18 mouse cellular contexts compared by ENCODE assay signal in the genomic region with DNA sequence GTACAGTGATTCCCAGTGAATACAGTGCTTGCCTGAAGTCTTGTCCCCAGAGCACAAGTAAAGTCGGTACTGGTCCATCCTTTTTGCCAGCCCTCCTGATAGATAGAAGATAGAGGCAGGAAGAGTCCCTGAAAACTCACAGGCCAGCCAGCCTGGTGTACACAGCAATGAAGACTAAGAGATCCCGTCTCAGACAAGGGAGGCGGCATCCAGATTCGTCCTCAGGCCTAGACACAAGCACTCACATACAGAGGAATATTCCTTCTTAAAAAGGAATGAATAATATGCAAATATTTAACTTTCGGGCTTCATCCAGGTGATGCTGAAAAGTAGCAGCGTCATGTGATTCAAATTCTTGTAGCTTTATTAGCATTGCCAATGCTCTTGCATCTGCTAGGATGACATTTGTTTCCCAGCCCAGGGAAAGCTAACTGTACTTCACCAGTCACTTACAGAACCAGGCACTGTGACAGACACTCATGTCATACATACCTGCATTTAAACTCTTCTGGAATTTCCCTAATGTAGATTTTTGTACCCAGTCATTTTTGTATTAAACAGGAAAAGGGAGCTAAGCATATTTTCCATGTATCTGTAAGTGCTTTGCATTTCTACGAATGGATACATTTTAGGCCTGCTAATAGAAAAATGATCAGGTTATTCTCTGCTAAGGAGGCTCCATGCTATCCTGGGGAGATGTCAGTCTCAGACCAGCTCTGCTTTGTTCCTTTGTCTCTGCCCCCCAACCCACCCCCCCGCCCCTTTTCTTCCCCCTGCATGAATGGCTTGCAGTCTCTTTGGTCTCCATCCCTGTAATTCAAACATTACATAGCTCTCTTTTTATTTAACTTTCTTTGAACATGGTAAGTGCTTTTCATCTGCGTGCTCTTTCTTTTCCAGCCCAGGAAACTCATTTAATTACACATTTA.
DNase-seq lines count a peak whose midpoint lies in the region; ATAC-seq and TF ChIP-seq lines count a peak whose summit lies in the region.
"Had no signal": no experiment of that assay in that cellular context is flagged by ENCODE, and none has a peak within 500 bp of the region (broad histone marks: within the 10 kb centered on the region; RNA-seq: fewer than 3 reads in every experiment).

No protein-coding gene starts in this region.

- no peak overlapping the region for H3K9ac ChIP-seq in lung, postnatal 0 days (replicated peaks; ENCODE audit: low read depth)
- no peak overlapping the region for H3K9ac ChIP-seq in forebrain, embryonic 12.5 days
- no peak overlapping the region for H3K9ac ChIP-seq in forebrain, postnatal 0 days
- H3K9ac ChIP-seq in midbrain, embryonic 16.5 days (ENCODE audit: low read depth, low read length), result no peak overlapping the region
- H3K9ac ChIP-seq: embryonic facial prominence, embryonic 12.5 days had no signal

- DNase-seq in lung, postnatal 0 days (ENCODE audit: low spot score), result peak; percentile 6
- DNase-seq in lung, postnatal 36 days, result no peak
- DNase-seq in forebrain, postnatal 0 days, result peak; percentile 3
- no peak for DNase-seq in spleen, adult 18-20 months
- DNase-seq in B cell, adult 2 months, result no peak
- DNase-seq: adrenal gland, postnatal 25 days; cerebellum, adult 11-12 months; cerebellum, postnatal 25 days; kidney, postnatal 25 days; liver had no signal

- no peaks in the 10 kb centered on the region for H3K27me3 ChIP-seq in lung, postnatal 0 days (replicated peaks; ENCODE audit: insufficient read depth, low read length)
- H3K27me3 ChIP-seq in forebrain, embryonic 12.5 days, result no peaks in the 10 kb centered on the region
- H3K27me3 ChIP-seq in forebrain, postnatal 0 days (ENCODE audit: insufficient read depth, low read length), result no peaks in the 10 kb centered on the region
- no peaks in the 10 kb centered on the region for H3K27me3 ChIP-seq in midbrain, embryonic 16.5 days (ENCODE audit: control insufficient read depth, insufficient read depth, low read depth, low read length)
- H3K27me3 ChIP-seq: embryonic facial prominence, embryonic 12.5 days had no signal

- no peaks in the 10 kb centered on the region for H3K36me3 ChIP-seq in lung, postnatal 0 days (ENCODE audit: insufficient read depth, low read length)
- H3K36me3 ChIP-seq in forebrain, embryonic 12.5 days (replicated peaks), result no peaks in the 10 kb centered on the region
- H3K36me3 ChIP-seq in forebrain, postnatal 0 days (ENCODE audit: insufficient read depth), result no peaks in the 10 kb centered on the region
- H3K36me3 ChIP-seq in midbrain, embryonic 16.5 days (ENCODE audit: control insufficient read depth, insufficient read depth, low read length), result no peaks in the 10 kb centered on the region
- H3K36me3 ChIP-seq: embryonic facial prominence, embryonic 12.5 days; heart, embryonic 10.5 days; limb, embryonic 10.5 days had no signal

- no peak overlapping the region for H3K4me2 ChIP-seq in lung, postnatal 0 days (replicated peaks; ENCODE audit: low read depth, low read length)
- H3K4me2 ChIP-seq in forebrain, embryonic 12.5 days, result no peak overlapping the region
- H3K4me2 ChIP-seq in forebrain, postnatal 0 days (ENCODE audit: low read depth), result no peak overlapping the region
- no peak overlapping the region for H3K4me2 ChIP-seq in midbrain, embryonic 16.5 days (ENCODE audit: low read length)
- H3K4me2 ChIP-seq: embryonic facial prominence, embryonic 12.5 days had no signal

- H3K4me1 ChIP-seq in lung, postnatal 0 days (ENCODE audit: insufficient read depth, low read depth, low read length), result no peaks in the 10 kb centered on the region
- peaks cover 9% of the 10 kb centered on the region for H3K4me1 ChIP-seq in forebrain, embryonic 12.5 days
- H3K4me1 ChIP-seq in forebrain, postnatal 0 days (ENCODE audit: insufficient read depth), result no peaks in the 10 kb centered on the region
- no peaks in the 10 kb centered on the region for H3K4me1 ChIP-seq in midbrain, embryonic 16.5 days (ENCODE audit: control insufficient read depth, insufficient read depth, low read length)
- H3K4me1 ChIP-seq: embryonic facial prominence, embryonic 12.5 days; heart, embryonic 10.5 days; limb, embryonic 10.5 days had no signal

- no peaks in the 10 kb centered on the region for H3K9me3 ChIP-seq in lung, postnatal 0 days (ENCODE audit: low read length)
- no peaks in the 10 kb centered on the region for H3K9me3 ChIP-seq in forebrain, embryonic 12.5 days
- no peaks in the 10 kb centered on the region for H3K9me3 ChIP-seq in forebrain, postnatal 0 days (ENCODE audit: low read length)
- no peaks in the 10 kb centered on the region for H3K9me3 ChIP-seq in midbrain, embryonic 16.5 days (replicated peaks; ENCODE audit: control insufficient read depth, low read length, poor library complexity, severe bottlenecking)
- H3K9me3 ChIP-seq: embryonic facial prominence, embryonic 12.5 days; heart, embryonic 10.5 days; limb, embryonic 10.5 days had no signal

- no peak for TF ChIP-seq EP300 in lung, postnatal 0 days (IDR thresholded peaks at IDR 0.05)

- WGBS in lung, postnatal 0 days, result 51% methylated on average over 9 of the region's 9 CpGs
- WGBS in forebrain, embryonic 12.5 days, result 54% methylated on average over 9 of the region's 9 CpGs
- 50% methylated on average over 9 of the region's 9 CpGs for WGBS in forebrain, postnatal 0 days
- WGBS in midbrain, embryonic 16.5 days, result 46% methylated on average over 9 of the region's 9 CpGs

- no peak overlapping the region for H3K27ac ChIP-seq in lung, postnatal 0 days (ENCODE audit: low read length)
- H3K27ac ChIP-seq in forebrain, embryonic 12.5 days, result no peak overlapping the region
- no peak overlapping the region for H3K27ac ChIP-seq in forebrain, postnatal 0 days (ENCODE audit: low read depth, low read length)
- H3K27ac ChIP-seq in midbrain, embryonic 16.5 days (ENCODE audit: low read length), result no peak overlapping the region
- H3K27ac ChIP-seq: embryonic facial prominence, embryonic 12.5 days; heart, embryonic 10.5 days; hindbrain, postnatal 0 days; layer of hippocampus, adult 2 months; limb, embryonic 10.5 days had no signal

- no peak for ATAC-seq in lung, postnatal 0 days
- ATAC-seq in forebrain, embryonic 12.5 days (ENCODE audit: low FRiP score), result peak; percentile 76
- ATAC-seq in forebrain, postnatal 0 days, result no peak
- ATAC-seq in midbrain, embryonic 16.5 days, result peak; percentile 48; the same call in 1 of the 2 replicates
- ATAC-seq: hindbrain, postnatal 0 days; intestine, postnatal 0 days had no signal

- no peak overlapping the region for H3K4me3 ChIP-seq in lung, postnatal 0 days (ENCODE audit: low read depth, low read length)
- no peak overlapping the region for H3K4me3 ChIP-seq in forebrain, embryonic 12.5 days (replicated peaks)
- H3K4me3 ChIP-seq in forebrain, postnatal 0 days (ENCODE audit: low read depth, low read length), result no peak overlapping the region
- no peak overlapping the region for H3K4me3 ChIP-seq in midbrain, embryonic 16.5 days (ENCODE audit: low read depth, low read length)
- H3K4me3 ChIP-seq: embryonic facial prominence, embryonic 12.5 days; heart, embryonic 10.5 days; layer of hippocampus, adult 2 months; limb, embryonic 10.5 days had no signal

- TF ChIP-seq CTCF in lung, postnatal 0 days (IDR thresholded peaks at IDR 0.05), result no peak
- TF ChIP-seq CTCF in forebrain, postnatal 0 days (IDR thresholded peaks at IDR 0.05; ENCODE audit: low read depth), result no peak

Comparison
In these comparisons a context has a peak if more than half of its experiments do, and no peak if none do; other contexts are left out.
1. ATAC-seq: peak in forebrain, embryonic 12.5 days (single experiment) and midbrain, embryonic 16.5 days (single experiment); none in lung, postnatal 0 days (single experiment) and forebrain, postnatal 0 days (single experiment).
2. DNase-seq: peak in lung, postnatal 0 days (single experiment) and forebrain, postnatal 0 days (single experiment); none in lung, postnatal 36 days (single experiment), spleen, adult 18-20 months (0 of 2) and B cell, adult 2 months (0 of 2).